Mouse (Mus musculus): Measurements from ENCODE around the gene Tstd3. TPM values are rescaled to one million over a fixed set of nuclear protein-coding genes. Genes with fewer than 3 reads are reported as not detected.

Tstd3 gene
- total and polyA plus RNA-seq, 3 experiments: 24.6 to 51.0 (median 39.9) TPM

DNA sequence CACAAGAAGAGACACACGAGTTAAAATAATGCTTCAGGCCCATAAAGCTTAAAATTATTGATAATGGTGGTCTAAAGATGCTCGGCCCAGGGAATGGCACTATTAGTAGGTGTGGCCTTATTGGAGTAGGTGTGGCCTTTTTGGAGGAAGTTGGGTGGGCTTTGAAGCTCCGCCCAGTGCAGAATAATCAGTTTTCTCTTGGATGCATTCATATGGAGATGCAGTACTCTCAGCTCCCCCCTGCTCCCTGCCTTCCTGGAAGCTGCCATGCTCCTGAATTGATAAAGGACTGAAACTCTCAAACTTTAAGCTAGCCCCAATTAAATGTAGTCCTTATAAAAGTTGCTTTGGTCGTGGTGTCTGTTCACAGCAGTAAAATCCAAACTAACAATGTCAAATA, 3.2 kb downstream of the Tstd3 start:
- Histone ChIP-seq H3K4me3 (replicated peaks in 1 of 3; ENCODE audit: low read depth in 2 of 3, low read length in 2 of 3, poor library complexity in 1 of 3) (no peak overlapping the region), H3K27me3 (replicated peaks) (no peaks in the 10 kb centered on the region), H3K4me1 (ENCODE audit: control insufficient read depth in 1 of 2, insufficient read depth in 2 of 2) (peaks cover 0 to 13% of the 10 kb centered on the region in 2 experiments; a peak in 2 of 4 replicates), H3K9me3 (replicated peaks; ENCODE audit: low read length) (peaks cover 6% of the 10 kb centered on the region), H3K9ac (ENCODE audit: insufficient read depth, low read depth) (no peak overlapping the region), H3K4me2 (ENCODE audit: insufficient read depth, low read depth, poor library complexity, severe bottlenecking) (no peak overlapping the region), H3K27ac (ENCODE audit: insufficient read depth, low read depth) (no peak overlapping the region), H3K36me3 (replicated peaks in 1 of 2; ENCODE audit: control insufficient read depth in 1 of 2, insufficient read depth in 1 of 2, low read length in 1 of 2) (peaks cover 5 to 22% of the 10 kb centered on the region in 2 experiments), H3K79me2 (replicated peaks; ENCODE audit: control insufficient read depth, extremely low read depth, insufficient read depth, poor library complexity, severe bottlenecking) (peaks cover 5% of the 10 kb centered on the region; the same call in 1 of the 2 replicates)
- in situ Hi-C loops (cut with MboI; ENCODE audit: low pct_ligation_motif_present, low pct_unique_long_range_greater_than_20kb, low sequenced_read_pairs) (no loop called here), dilution Hi-C loops (cut with MboI; ENCODE audit: extremely low pct_ligation_motif_present, extremely low pct_unique_long_range_greater_than_20kb, low sequenced_read_pairs) (no loop called here)
- no peak for DNase-seq (ENCODE audit: extremely low read depth)
- TF ChIP-seq CHD1 (IDR thresholded peaks at IDR 0.05; ENCODE audit: low read depth, low read length) (no peak), PAX5 (IDR thresholded peaks at IDR 0.05; ENCODE audit: low read length) (no peak), GABPA (IDR thresholded peaks at IDR 0.05; ENCODE audit: insufficient replicate concordance, low read depth, low read length) (no peak), USF1 (IDR thresholded peaks at IDR 0.05; ENCODE audit: low read depth, low read length) (no peak)

DNA sequence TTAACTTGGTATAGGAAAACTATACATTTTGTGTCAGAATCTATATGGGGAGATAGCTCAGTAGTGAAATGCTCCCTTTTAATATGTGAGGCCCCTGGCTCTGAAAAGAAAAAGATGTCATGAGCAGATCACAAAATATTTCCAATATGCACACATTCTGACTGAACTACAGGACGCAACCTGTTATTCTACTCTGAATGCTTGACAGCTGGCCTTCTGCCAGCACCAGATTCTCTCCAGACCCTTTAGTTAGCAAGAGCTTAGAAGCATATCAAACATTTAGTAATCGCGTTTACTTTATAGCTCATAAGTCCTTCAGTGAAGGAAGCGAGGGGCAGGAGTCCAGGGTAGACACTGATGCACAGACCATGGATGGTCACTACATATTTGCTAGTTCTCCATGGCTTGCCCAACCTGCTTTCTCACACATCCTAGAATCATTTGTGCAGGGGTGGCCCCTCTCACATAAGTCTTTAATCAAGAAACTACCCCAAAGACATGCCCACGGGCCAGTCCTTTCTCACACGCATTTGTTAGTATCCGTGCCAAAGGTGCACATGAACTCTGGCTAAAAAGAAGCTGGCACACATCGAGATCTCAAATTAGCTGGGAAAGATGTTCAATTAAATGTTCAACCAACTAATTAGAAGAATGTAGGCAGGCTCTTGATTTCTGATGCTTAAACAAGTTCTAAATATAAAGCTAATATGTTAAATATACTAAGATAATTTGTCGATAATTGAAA, 5.4 kb downstream of the Tstd3 start:
- H3K36me3 ChIP-seq (replicated peaks in 1 of 2; ENCODE audit: control insufficient read depth in 1 of 2, insufficient read depth in 1 of 2, low read length in 1 of 2): peaks cover 9 to 36% of the 10 kb centered on the region in 2 experiments

DNA sequence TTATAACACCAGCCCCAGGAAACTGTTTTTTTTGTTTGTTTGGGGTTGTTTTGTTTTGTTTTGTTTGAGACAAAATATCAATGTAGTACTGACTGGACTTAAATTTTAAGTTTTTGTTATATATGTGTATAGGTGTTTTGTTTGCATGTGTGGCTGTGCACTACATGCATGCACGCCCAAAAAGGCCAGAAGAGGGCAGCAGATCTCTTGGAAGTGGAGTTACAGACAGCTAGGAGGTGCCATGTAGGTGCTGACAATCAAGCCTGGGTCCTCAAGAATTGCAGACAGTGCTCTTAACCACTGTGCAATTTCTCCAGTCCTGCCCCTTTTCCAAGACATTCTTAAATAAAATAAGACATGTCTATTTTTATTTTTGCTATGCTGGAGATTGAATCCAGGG, 8.2 kb downstream of the Tstd3 start:
- in situ Hi-C loops (cut with MboI; ENCODE audit: low pct_ligation_motif_present, low pct_unique_long_range_greater_than_20kb, low sequenced_read_pairs) (no loop called here), dilution Hi-C loops (cut with MboI; ENCODE audit: extremely low pct_ligation_motif_present, extremely low pct_unique_long_range_greater_than_20kb, low sequenced_read_pairs) (no loop called here)
- Histone ChIP-seq H3K9ac (ENCODE audit: insufficient read depth, low read depth) (no peak overlapping the region), H3K79me2 (replicated peaks; ENCODE audit: control insufficient read depth, extremely low read depth, insufficient read depth, poor library complexity, severe bottlenecking) (no peaks in the 10 kb centered on the region), H3K4me1 (ENCODE audit: control insufficient read depth in 1 of 2, insufficient read depth in 2 of 2) (peaks cover 5 to 15% of the 10 kb centered on the region in 2 experiments; a peak in 3 of 4 replicates), H3K4me3 (replicated peaks in 1 of 3; ENCODE audit: low read depth in 2 of 3, low read length in 2 of 3, poor library complexity in 1 of 3) (no peak overlapping the region), H3K36me3 (replicated peaks in 1 of 2; ENCODE audit: control insufficient read depth in 1 of 2, insufficient read depth in 1 of 2, low read length in 1 of 2) (peaks cover 9 to 34% of the 10 kb centered on the region in 2 experiments), H3K9me3 (replicated peaks; ENCODE audit: low read length) (peaks cover 6% of the 10 kb centered on the region), H3K27me3 (replicated peaks) (no peaks in the 10 kb centered on the region), H3K4me2 (ENCODE audit: insufficient read depth, low read depth, poor library complexity, severe bottlenecking) (no peak overlapping the region), H3K27ac (ENCODE audit: insufficient read depth, low read depth) (no peak overlapping the region)
- DNase-seq (ENCODE audit: extremely low read depth): no peak
- no peak for TF ChIP-seq ZKSCAN1 (IDR thresholded peaks at IDR 0.05; ENCODE audit: borderline replicate concordance, low read depth, low read length)
- peak in 1 of 2 experiments; percentile 30; a peak in 2 of 4 replicates for TF ChIP-seq CTCF (conservative IDR thresholded peaks at IDR 0.05 in 1 of 2, IDR thresholded peaks at IDR 0.05 in 1 of 2; ENCODE audit: low read depth in 2 of 2, low read length in 2 of 2)
- TF ChIP-seq SMC3 (IDR thresholded peaks at IDR 0.05; ENCODE audit: low read depth, low read length): 0 out of 2 replicates have a peak, but pooled peaks have one; percentile 5
- TF ChIP-seq E2F4 (IDR thresholded peaks at IDR 0.05; ENCODE audit: insufficient replicate concordance, low read depth, low read length): no peak
- TF ChIP-seq JUND (conservative IDR thresholded peaks at IDR 0.05; ENCODE audit: low read depth, low read length): no peak
- no peak for TF ChIP-seq SIN3A (IDR thresholded peaks at IDR 0.05; ENCODE audit: low read length)
- TF ChIP-seq RCOR1 (conservative IDR thresholded peaks at IDR 0.05; ENCODE audit: low read depth, low read length): no peak
- TF ChIP-seq MYC (IDR thresholded peaks at IDR 0.05; ENCODE audit: low read depth, low read length): no peak
- TF ChIP-seq POLR2AphosphoS2 (IDR thresholded peaks at IDR 0.05; ENCODE audit: low read depth, low read length): no peak
- TF ChIP-seq PAX5 (IDR thresholded peaks at IDR 0.05; ENCODE audit: low read length): no peak

More for the DNA sequence above, 5.4 kb downstream of the Tstd3 start:
- no peak for TF ChIP-seq UBTF (IDR thresholded peaks at IDR 0.05; ENCODE audit: low read depth, low read length)
- TF ChIP-seq POLR2A (IDR thresholded peaks at IDR 0.05; ENCODE audit: low read depth, low read length): no peak
- TF ChIP-seq RCOR1 (conservative IDR thresholded peaks at IDR 0.05; ENCODE audit: low read depth, low read length): no peak
- no peak for TF ChIP-seq CHD2 (IDR thresholded peaks at IDR 0.05; ENCODE audit: low read length)
- TF ChIP-seq USF2 (conservative IDR thresholded peaks at IDR 0.05; ENCODE audit: low read depth, low read length): no peak
- TF ChIP-seq ELF1 (IDR thresholded peaks at IDR 0.05; ENCODE audit: low read depth, low read length): no peak
- dilution Hi-C loops (cut with MboI; ENCODE audit: extremely low pct_ligation_motif_present, extremely low pct_unique_long_range_greater_than_20kb, low sequenced_read_pairs): no loop called here
- no peak overlapping the region for H3K27ac ChIP-seq (ENCODE audit: insufficient read depth, low read depth)
- H3K9ac ChIP-seq (ENCODE audit: insufficient read depth, low read depth): no peak overlapping the region
- peaks cover 5% of the 10 kb centered on the region; the same call in 1 of the 2 replicates for H3K79me2 ChIP-seq (replicated peaks; ENCODE audit: control insufficient read depth, extremely low read depth, insufficient read depth, poor library complexity, severe bottlenecking)
- peaks cover 0 to 5% of the 10 kb centered on the region in 2 experiments; a peak in 1 of 4 replicates for H3K4me1 ChIP-seq (ENCODE audit: control insufficient read depth in 1 of 2, insufficient read depth in 2 of 2)
- no peak overlapping the region for H3K4me2 ChIP-seq (ENCODE audit: insufficient read depth, low read depth, poor library complexity, severe bottlenecking)
- H3K4me3 ChIP-seq (replicated peaks in 1 of 3; ENCODE audit: low read depth in 2 of 3, low read length in 2 of 3, poor library complexity in 1 of 3): no peak overlapping the region
- in situ Hi-C loops (cut with MboI; ENCODE audit: low pct_ligation_motif_present, low pct_unique_long_range_greater_than_20kb, low sequenced_read_pairs): no loop called here
- DNase-seq (ENCODE audit: extremely low read depth): no peak
- H3K27me3 ChIP-seq (replicated peaks): no peaks in the 10 kb centered on the region
- peaks cover 6% of the 10 kb centered on the region for H3K9me3 ChIP-seq (replicated peaks; ENCODE audit: low read length)
